Mouse (Mus musculus) lung, adult 2 months (tissue): ENCODE measurements around the gene Simc1. TPM values are rescaled to one million over a fixed set of nuclear protein-coding genes. Genes with fewer than 3 reads are reported as not detected.

Experiments used
- DNase-seq: peaks from one replicate; pipeline ENCODE4 v3.0.0; 2022
- H3K4me1 ChIP-seq: fragments of 200-500 bp; 2 replicates; pipeline ENCODE4 v1.6.1; 2011; ENCODE audit warnings: low read length; ENCODE audit not compliant: control insufficient read depth, insufficient read depth
- H3K4me3 ChIP-seq: fragments of 200-500 bp; replicated peaks from 2 replicates; pipeline ENCODE3; 2011; ENCODE audit warnings: low read depth, mild to moderate bottlenecking, control low read depth, low read length; ENCODE audit errors: extremely low read depth
- CTCF ChIP-seq: fragments of 200-500 bp; IDR thresholded peaks from 2 replicates; pipeline ENCODE4 v1.5.1; 2011; ENCODE audit warnings: mild to moderate bottlenecking, low read length, control low read depth; ENCODE audit not compliant: insufficient read depth
- POLR2A ChIP-seq: fragments of 200-500 bp; IDR thresholded peaks from 2 replicates; pipeline ENCODE4 v1.6.1; 2011; ENCODE audit warnings: low read depth, mild to moderate bottlenecking, control low read depth, low read length, borderline replicate concordance; ENCODE audit errors: extremely low read depth
- WGBS: fragments of 180-500 bp; shearing (Covaris S2); methylation state at CpG from one replicate; pipeline ENCODE4 v1.1.7; 2018; 5-methylcytosine and 5-hydroxymethylcytosine counted together
- polyA plus RNA-seq: library from polyadenylated mRNA; depleted of rRNA; stranded (reverse); fragments of >200 nt; gene quantifications from 2 replicates; pipeline ENCODE4 v1.2.3, GENCODE M21; 2012

Gene Simc1
- polyA plus RNA-seq, 1 experiment, result 4.8 TPM

GRCm38 (mm10) chr13:54565201-54565581 is 61.6 kb downstream of the Simc1 start, which contains the start of gene 4833439L19Rik:
Gene 4833439L19Rik (minus strand): TSS chr13:54565435.
- WGBS, result under 1% methylated on average over 27 of the region's 27 CpGs
- DNase-seq, result peak; percentile 97
- peak; percentile 92 for TF ChIP-seq POLR2A
- no peak for TF ChIP-seq CTCF
- peaks cover 10% of the 10 kb centered on the region for H3K4me1 ChIP-seq
- peak within 1 kb of the TSS; percentile 59 for H3K4me3 ChIP-seq

GRCm38 (mm10) chr13:54565594-54566345 is 62.2 kb downstream of the Simc1 start:
- DNase-seq, result peak; percentile 51

GRCm38 (mm10) chr13:54568380-54568779 is 64.8 kb downstream of the Simc1 start:
- Histone ChIP-seq H3K4me1 (peaks cover 7% of the 10 kb centered on the region), H3K4me3 (no peak overlapping the region)
- 48% methylated on average over 5 of the region's 5 CpGs for WGBS
- no peak for TF ChIP-seq CTCF
- no peak for TF ChIP-seq POLR2A
- DNase-seq, result no peak

More at GRCm38 (mm10) chr13:54565594-54566345, 62.2 kb downstream of the Simc1 start:
- Histone ChIP-seq H3K4me3 (peak overlapping the region; percentile 59), H3K4me1 (peaks cover 10% of the 10 kb centered on the region)
- 51% methylated on average over 8 of the region's 8 CpGs for WGBS
- no peak for TF ChIP-seq POLR2A
- TF ChIP-seq CTCF, result peak; percentile 63

GRCm38 (mm10) chr13:54569282-54569681 is 65.7 kb downstream of the Simc1 start:
- DNase-seq, result no peak
- TF ChIP-seq POLR2A (no peak), CTCF (no peak)
- 43% methylated on average over 1 of the region's 1 CpGs for WGBS
- Histone ChIP-seq H3K4me3 (no peak overlapping the region), H3K4me1 (peaks cover 2% of the 10 kb centered on the region; the same call in 1 of the 2 replicates)

GRCm38 (mm10) chr13:54570736-54571135 is 67.2 kb downstream of the Simc1 start:
- 72% methylated on average over 4 of the region's 4 CpGs for WGBS
- peaks cover 4% of the 10 kb centered on the region; the same call in 1 of the 2 replicates for H3K4me1 ChIP-seq

GRCm38 (mm10) chr13:54571637-54572036 is 68.1 kb downstream of the Simc1 start:
- no peak for DNase-seq
- WGBS, result 35% methylated on average over 2 of the region's 2 CpGs
- H3K4me1 ChIP-seq, result peaks cover 4% of the 10 kb centered on the region; the same call in 1 of the 2 replicates
- no peak for TF ChIP-seq POLR2A
- no peak for TF ChIP-seq CTCF
- H3K4me3 ChIP-seq, result no peak overlapping the region

More at GRCm38 (mm10) chr13:54570736-54571135, 67.2 kb downstream of the Simc1 start:
- no peak overlapping the region for H3K4me3 ChIP-seq
- no peak for DNase-seq
- TF ChIP-seq CTCF (no peak), POLR2A (no peak)

GRCm38 (mm10) chr13:54572621-54573020 is 69.0 kb downstream of the Simc1 start:
- no peak for TF ChIP-seq CTCF
- TF ChIP-seq POLR2A, result no peak
- DNase-seq, result no peak
- H3K4me1 ChIP-seq, result peaks cover 4% of the 10 kb centered on the region; the same call in 1 of the 2 replicates
- no peak overlapping the region for H3K4me3 ChIP-seq
- WGBS, result 81% methylated on average over 4 of the region's 4 CpGs

GRCm38 (mm10) chr13:54574854-54575481 is 71.4 kb downstream of the Simc1 start, which contains the start of gene Arl10:
Gene Arl10 (plus strand): TSS chr13:54575015.
- under 1% methylated on average over 55 of the region's 55 CpGs for WGBS
- 0 out of 2 replicates have a peak, but pooled peaks have one; percentile 7 for TF ChIP-seq POLR2A
- no peak for TF ChIP-seq CTCF
- peaks cover 4% of the 10 kb centered on the region; the same call in 1 of the 2 replicates for H3K4me1 ChIP-seq
- DNase-seq, result peak; percentile 78
- peak within 1 kb of the TSS; percentile 72 for H3K4me3 ChIP-seq

GRCm38 (mm10) chr13:54575489-54575888 is 71.9 kb downstream of the Simc1 start:
- no peak for TF ChIP-seq CTCF
- no peak for TF ChIP-seq POLR2A
- Histone ChIP-seq H3K4me1 (peaks cover 4% of the 10 kb centered on the region; the same call in 1 of the 2 replicates), H3K4me3 (peak overlapping the region; percentile 72)
- 4% methylated on average over 19 of the region's 19 CpGs for WGBS
- DNase-seq, result peak; percentile 39
